Mouse (Mus musculus): Measurements from ENCODE around the gene Atp6v0e.

Atp6v0e gene

GRCm38 (mm10) chr17:26686334-26687000, 23.4 kb downstream of the Atp6v0e start:
- DNase-seq (ENCODE audit: low spot score in 2 of 2): no peak

GRCm38 (mm10) chr17:26688795-26689735, 26.0 kb downstream of the Atp6v0e start:
- DNase-seq (ENCODE audit: low spot score in 2 of 2): no peak

GRCm38 (mm10) chr17:26689810-26690209, 26.8 kb downstream of the Atp6v0e start:
- DNase-seq (ENCODE audit: low spot score in 2 of 2): no peak

GRCm38 (mm10) chr17:26690236-26690635, 27.2 kb downstream of the Atp6v0e start:
- no peak for DNase-seq (ENCODE audit: low spot score in 2 of 2)

GRCm38 (mm10) chr17:26691110-26691509, 28.1 kb downstream of the Atp6v0e start:
- no peak for DNase-seq (ENCODE audit: low spot score in 2 of 2)

GRCm38 (mm10) chr17:26693424-26693823, 30.4 kb downstream of the Atp6v0e start:
- no peak for DNase-seq (ENCODE audit: low spot score in 2 of 2)

- no peak for DNase-seq (ENCODE audit: low spot score in 2 of 2)
These were observed 31.1 kb downstream of the Atp6v0e start for GRCm38 (mm10) chr17:26694171-26694570.

- no peak for DNase-seq (ENCODE audit: low spot score in 2 of 2)
These were observed 32.2 kb downstream of the Atp6v0e start for GRCm38 (mm10) chr17:26695193-26695592.

GRCm38 (mm10) chr17:26698846-26699245, 35.8 kb downstream of the Atp6v0e start:
- DNase-seq (ENCODE audit: low spot score in 2 of 2): peak in 1 of 2 experiments; percentile 26

GRCm38 (mm10) chr17:26699819-26700616, 37.0 kb downstream of the Atp6v0e start:
- no peak for DNase-seq (ENCODE audit: low spot score in 2 of 2)

- no peak for DNase-seq (ENCODE audit: low spot score in 2 of 2)
These were observed 38.5 kb downstream of the Atp6v0e start for GRCm38 (mm10) chr17:26701565-26701964.

- DNase-seq (ENCODE audit: low spot score in 2 of 2): no peak
These were observed 39.6 kb downstream of the Atp6v0e start for GRCm38 (mm10) chr17:26702621-26703020.

GRCm38 (mm10) chr17:26703671-26704070, 40.6 kb downstream of the Atp6v0e start:
- DNase-seq (ENCODE audit: low spot score in 2 of 2): no peak

- DNase-seq (ENCODE audit: low spot score in 2 of 2): no peak
These were observed 42.7 kb downstream of the Atp6v0e start for GRCm38 (mm10) chr17:26705463-26706359.

GRCm38 (mm10) chr17:26707066-26707465, 44.0 kb downstream of the Atp6v0e start:
- no peak for DNase-seq (ENCODE audit: low spot score in 2 of 2)

- no peak for DNase-seq (ENCODE audit: low spot score in 2 of 2)
These were observed 45.5 kb downstream of the Atp6v0e start for GRCm38 (mm10) chr17:26708499-26708898.

- DNase-seq (ENCODE audit: low spot score in 2 of 2): no peak
These were observed 46.1 kb downstream of the Atp6v0e start for GRCm38 (mm10) chr17:26708993-26709590.

GRCm38 (mm10) chr17:26710049-26710448, 47.0 kb downstream of the Atp6v0e start:
- DNase-seq (ENCODE audit: low spot score in 2 of 2): no peak

- DNase-seq (ENCODE audit: low spot score in 2 of 2): peak; percentile 99 to 100
These were observed 52.3 kb downstream of the Atp6v0e start, which contains the start of gene Crebrf for GRCm38 (mm10) chr17:26715271-26715758. Gene Crebrf, plus strand, starts transcription at chr17:26715650.

All from natural killer cell, adult 2 months (primary cell).